Mouse (Mus musculus) CH12.LX (cell line): ENCODE data around the gene Gga1. TPM values are rescaled to one million over a fixed set of nuclear protein-coding genes. Genes with fewer than 3 reads are reported as not detected.

Experiments
- DNase-seq: peaks from one replicate; pipeline ENCODE4 v3.0.0-alpha.2; 2013; ENCODE audit errors: extremely low read depth
- H3K27ac ChIP-seq: 2 replicates; pipeline ENCODE4 v1.5.1; 2012; ENCODE audit warnings: low read depth, mild to moderate bottlenecking, control low read depth, moderate library complexity; ENCODE audit not compliant: insufficient read depth
- H3K27me3 ChIP-seq: replicated peaks from 2 replicates; pipeline ENCODE3; 2012; ENCODE audit warnings: inconsistent platforms
- H3K36me3 ChIP-seq, 2 experiments: replicated peaks in 1 of 2; 2 replicates each; pipeline versions ENCODE3 to v1.6.1; 2012; ENCODE audit warnings: inconsistent platforms in 1 of 2, low read length in 1 of 2, mild to moderate bottlenecking in 1 of 2, mixed read lengths in 1 of 2, moderate library complexity in 1 of 2; ENCODE audit not compliant: control insufficient read depth in 1 of 2, insufficient read depth in 1 of 2
- H3K4me1 ChIP-seq, 2 experiments: 2 replicates each; pipeline ENCODE4 v1.6.1; 2012; ENCODE audit warnings: inconsistent platforms in 1 of 2, moderate library complexity in 1 of 2; ENCODE audit not compliant: insufficient read depth in 2 of 2, control insufficient read depth in 1 of 2
- H3K4me2 ChIP-seq: 2 replicates; pipeline ENCODE4 v1.6.1; 2012; ENCODE audit warnings: low read depth, mild to moderate bottlenecking, control low read depth; ENCODE audit not compliant: poor library complexity, insufficient read depth, severe bottlenecking
- H3K4me3 ChIP-seq, 3 experiments: fragments of 150-350 bp in 1 of 3; sonication (generic) in 1 of 3; replicated peaks in 1 of 3; 2 replicates each; pipeline versions ENCODE3 to v1.5.1; 2011 to 2012; ENCODE audit warnings: low read depth in 2 of 3, low read length in 2 of 3, mild to moderate bottlenecking in 2 of 3, moderate library complexity in 2 of 3, control low read depth in 1 of 3, improper control_type of control experiment in 1 of 3, inconsistent platforms in 1 of 3, mixed read lengths in 1 of 3; ENCODE audit not compliant: poor library complexity in 1 of 3
- H3K79me2 ChIP-seq: replicated peaks from 2 replicates; pipeline ENCODE4 v1.6.1; 2012; ENCODE audit warnings: mild to moderate bottlenecking, moderate library complexity; ENCODE audit not compliant: control insufficient read depth, poor library complexity, insufficient read depth, severe bottlenecking; ENCODE audit errors: extremely low read depth
- H3K9ac ChIP-seq: 2 replicates; pipeline ENCODE4 v1.6.1; 2012; ENCODE audit warnings: low read depth, mild to moderate bottlenecking, control low read depth, moderate library complexity; ENCODE audit not compliant: insufficient read depth
- H3K9me3 ChIP-seq: replicated peaks from 2 replicates; pipeline ENCODE3; 2012; ENCODE audit warnings: low read length, inconsistent platforms, mixed read lengths
- BHLHE40 ChIP-seq: IDR thresholded peaks from 2 replicates; pipeline ENCODE4 v1.6.1; 2011; ENCODE audit warnings: mild to moderate bottlenecking, low read depth, low read length, improper control_type of control experiment
- CHD1 ChIP-seq: IDR thresholded peaks from 2 replicates; pipeline ENCODE4 v1.6.1; 2012; ENCODE audit warnings: low read depth, low read length, improper control_type of control experiment, inconsistent platforms
- CTCF ChIP-seq, 2 experiments: IDR thresholded peaks in 1 of 2; conservative IDR thresholded peaks in 1 of 2; 2 replicates each; pipeline ENCODE4 v1.5.1; 2011 to 2012; ENCODE audit warnings: low read depth in 2 of 2, low read length in 2 of 2, improper control_type of control experiment in 1 of 2, inconsistent platforms in 1 of 2, mild to moderate bottlenecking in 1 of 2, moderate library complexity in 1 of 2
- ELF1 ChIP-seq: IDR thresholded peaks from 2 replicates; pipeline ENCODE4 v1.6.1; 2014; ENCODE audit warnings: low read depth, mild to moderate bottlenecking, inconsistent platforms, low read length, improper control_type of control experiment
- EP300 ChIP-seq: IDR thresholded peaks from 2 replicates; pipeline ENCODE4 v1.6.1; 2011; ENCODE audit warnings: low read length, improper control_type of control experiment
- ETS1 ChIP-seq: conservative IDR thresholded peaks from 2 replicates; pipeline ENCODE4 v1.6.1; 2012; ENCODE audit warnings: low read depth, mild to moderate bottlenecking, inconsistent platforms, low read length, improper control_type of control experiment, moderate library complexity
- GABPA ChIP-seq: IDR thresholded peaks from 2 replicates; pipeline ENCODE4 v1.6.1; 2012; ENCODE audit warnings: low read depth, low read length, improper control_type of control experiment, inconsistent platforms; ENCODE audit not compliant: insufficient replicate concordance
- HCFC1 ChIP-seq: IDR thresholded peaks from 2 replicates; pipeline ENCODE4 v1.6.1; 2012; ENCODE audit warnings: low read depth, mild to moderate bottlenecking, inconsistent platforms, low read length, improper control_type of control experiment
- IRF4 ChIP-seq: IDR thresholded peaks from 2 replicates; pipeline ENCODE4 v1.6.1; 2014; ENCODE audit warnings: low read depth, mild to moderate bottlenecking, inconsistent platforms, low read length, improper control_type of control experiment
- JUN ChIP-seq: IDR thresholded peaks from 2 replicates; pipeline ENCODE4 v1.6.1; 2011; ENCODE audit warnings: low read depth, mild to moderate bottlenecking, low read length, improper control_type of control experiment, moderate library complexity; ENCODE audit not compliant: insufficient read depth
- MAFK ChIP-seq: IDR thresholded peaks from 2 replicates; pipeline ENCODE4 v1.6.1; 2011; ENCODE audit warnings: low read length, improper control_type of control experiment; ENCODE audit not compliant: insufficient replicate concordance
- MAX ChIP-seq: IDR thresholded peaks from 2 replicates; pipeline ENCODE4 v1.6.1; 2011; ENCODE audit warnings: low read length, improper control_type of control experiment
- MAZ ChIP-seq: IDR thresholded peaks from 2 replicates; pipeline ENCODE4 v1.6.1; 2012; ENCODE audit warnings: low read depth, mild to moderate bottlenecking, inconsistent platforms, low read length, improper control_type of control experiment, moderate library complexity
- MEF2A ChIP-seq: IDR thresholded peaks from 2 replicates; pipeline ENCODE4 v1.6.1; 2014; ENCODE audit warnings: low read depth, mild to moderate bottlenecking, inconsistent platforms, low read length, improper control_type of control experiment, borderline replicate concordance
- MXI1 ChIP-seq: IDR thresholded peaks from 2 replicates; pipeline ENCODE4 v1.6.1; 2011; ENCODE audit warnings: mild to moderate bottlenecking, low read depth, low read length, improper control_type of control experiment
- NELFE ChIP-seq: IDR thresholded peaks from 2 replicates; pipeline ENCODE4 v1.6.1; 2011; ENCODE audit warnings: low read depth, low read length, improper control_type of control experiment
- PAX5 ChIP-seq: IDR thresholded peaks from 2 replicates; pipeline ENCODE4 v1.6.1; 2012; ENCODE audit warnings: low read length, inconsistent platforms, mixed read lengths
- POLR2A ChIP-seq: IDR thresholded peaks from 2 replicates; pipeline ENCODE4 v1.6.1; 2011; ENCODE audit warnings: low read depth, mild to moderate bottlenecking, improper control_type of control experiment, low read length
- RAD21 ChIP-seq: IDR thresholded peaks from 2 replicates; pipeline ENCODE4 v1.6.1; 2011; ENCODE audit warnings: low read depth, mild to moderate bottlenecking, low read length, improper control_type of control experiment, moderate library complexity
- RCOR1 ChIP-seq: conservative IDR thresholded peaks from 2 replicates; pipeline ENCODE4 v1.6.1; 2012; ENCODE audit warnings: low read depth, mild to moderate bottlenecking, inconsistent platforms, low read length, improper control_type of control experiment
- SIN3A ChIP-seq: IDR thresholded peaks from 2 replicates; pipeline ENCODE4 v1.6.1; 2012; ENCODE audit warnings: low read length, improper control_type of control experiment, inconsistent platforms
- TBP ChIP-seq: conservative IDR thresholded peaks from 2 replicates; pipeline ENCODE4 v1.6.1; 2011; ENCODE audit warnings: low read depth, low read length, improper control_type of control experiment
- TCF12 ChIP-seq: IDR thresholded peaks from 2 replicates; pipeline ENCODE4 v1.6.1; 2014; ENCODE audit warnings: low read depth, mild to moderate bottlenecking, inconsistent platforms, low read length, improper control_type of control experiment
- UBTF ChIP-seq: IDR thresholded peaks from 2 replicates; pipeline ENCODE4 v1.6.1; 2012; ENCODE audit warnings: low read depth, mild to moderate bottlenecking, inconsistent platforms, low read length, improper control_type of control experiment, moderate library complexity
- USF1 ChIP-seq: IDR thresholded peaks from 2 replicates; pipeline ENCODE4 v1.6.1; 2014; ENCODE audit warnings: low read depth, mild to moderate bottlenecking, inconsistent platforms, low read length, improper control_type of control experiment
- USF2 ChIP-seq: conservative IDR thresholded peaks from 2 replicates; pipeline ENCODE4 v1.6.1; 2011; ENCODE audit warnings: low read depth, low read length, improper control_type of control experiment
- ZC3H11A ChIP-seq: IDR thresholded peaks from 2 replicates; pipeline ENCODE4 v1.6.1; 2012; ENCODE audit warnings: low read depth, mild to moderate bottlenecking, inconsistent platforms, low read length, improper control_type of control experiment
- ZMIZ1 ChIP-seq: IDR thresholded peaks from 2 replicates; pipeline ENCODE4 v1.6.1; 2012; ENCODE audit warnings: low read depth, mild to moderate bottlenecking, inconsistent platforms, low read length, improper control_type of control experiment
- ZNF384 ChIP-seq: IDR thresholded peaks from 2 replicates; pipeline ENCODE4 v1.6.1; 2012; ENCODE audit warnings: low read depth, low read length, improper control_type of control experiment, inconsistent platforms
- dilution Hi-C: fragments of 300-500 bp; cut with MboI; formaldehyde crosslinking; loops from 2 replicates; pipeline ENCODE4 v1.14.3; 2020; ENCODE audit warnings: low sequenced_read_pairs; ENCODE audit not compliant: extremely low pct_unique_long_range_greater_than_20kb, extremely low pct_ligation_motif_present
- in situ Hi-C: fragments of 300-500 bp; cut with MboI; formaldehyde crosslinking; loops from 3 replicates; pipeline ENCODE4 v1.14.3; 2019; ENCODE audit warnings: low sequenced_read_pairs, low pct_ligation_motif_present, low pct_unique_long_range_greater_than_20kb, mixed read lengths
- polyA plus RNA-seq: library from polyadenylated mRNA; unstranded; fragments of >175 nt; gene quantifications from 2 replicates; pipeline ENCODE4 v1.2.1, GENCODE M21; 2012; ENCODE audit warnings: low read depth; ENCODE audit not compliant: insufficient read length
- total RNA-seq, 2 experiments: library from RNA; depleted of rRNA; stranded (reverse); fragments of 300-350 nt in 1 of 2; fragments of >200 nt in 1 of 2; gene quantifications; 2 replicates each; pipeline ENCODE4 v1.2.3; 2012 to 2014

Gga1 gene
- total and polyA plus RNA-seq, 3 experiments = 5.7 to 24.5 (median 13.7) TPM

DNA sequence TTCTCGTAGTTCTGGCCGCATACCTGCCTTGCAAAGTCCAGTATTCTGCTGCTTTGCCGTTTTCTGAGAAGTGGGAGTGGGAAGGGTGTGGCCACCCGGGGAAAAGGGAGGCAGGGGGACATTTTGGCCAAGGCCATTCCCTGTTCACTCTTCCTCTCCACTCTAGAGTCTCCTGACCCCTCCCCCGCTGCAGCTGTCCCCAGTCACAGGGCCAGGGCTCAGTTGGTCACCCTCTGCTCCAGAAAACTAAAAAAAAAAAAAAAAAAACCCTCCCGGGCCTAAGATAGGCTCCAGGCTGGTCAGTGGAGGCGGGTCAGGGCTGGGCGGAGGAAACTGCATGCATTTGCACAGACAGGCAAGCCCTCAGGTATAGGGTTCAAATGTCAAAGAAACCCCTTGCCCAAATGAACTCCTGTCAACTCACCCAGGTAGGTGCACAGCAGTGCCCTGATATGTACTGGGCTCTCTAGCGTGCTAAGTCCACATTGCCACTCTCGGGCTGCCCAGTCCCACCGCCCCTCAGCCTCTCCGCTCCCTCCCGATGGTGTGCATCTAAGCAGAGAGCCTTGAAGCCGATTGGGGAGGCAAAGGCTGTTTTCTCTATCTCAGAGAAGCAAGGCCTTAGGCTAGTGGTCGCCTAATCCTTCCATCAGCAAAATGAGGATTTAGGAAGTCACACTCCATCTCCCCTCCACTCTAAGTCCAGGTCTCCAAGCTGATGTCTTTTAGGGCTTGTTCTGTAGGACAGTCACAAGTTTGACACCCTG lies 50.2 kb downstream of the Gga1 start:
- peaks cover 12 to 25% of the 10 kb centered on the region in 2 experiments for H3K36me3 ChIP-seq
- peaks cover 4% of the 10 kb centered on the region; the same call in 1 of the 2 replicates for H3K79me2 ChIP-seq
- H3K27me3 ChIP-seq = no peaks in the 10 kb centered on the region
- dilution Hi-C loops = no loop called here
- peak overlapping the region; percentile 70 for H3K9ac ChIP-seq
- peak overlapping the region; percentile 95 for H3K4me2 ChIP-seq
- peak overlapping the region; percentile 91 for H3K27ac ChIP-seq
- DNase-seq = no peak
- peaks cover 29 to 58% of the 10 kb centered on the region in 2 experiments for H3K4me1 ChIP-seq
- TF ChIP-seq SIN3A (0 out of 2 replicates have a peak, but pooled peaks have one; percentile 5), ETS1 (no peak), ZNF384 (peak; percentile 85)
- TF ChIP-seq, all 38 proteins: peak for 2
- no peaks in the 10 kb centered on the region for H3K9me3 ChIP-seq
- peak overlapping the region; percentile 61 to 84 (median 74) for H3K4me3 ChIP-seq
- in situ Hi-C loops = no loop called here

DNA sequence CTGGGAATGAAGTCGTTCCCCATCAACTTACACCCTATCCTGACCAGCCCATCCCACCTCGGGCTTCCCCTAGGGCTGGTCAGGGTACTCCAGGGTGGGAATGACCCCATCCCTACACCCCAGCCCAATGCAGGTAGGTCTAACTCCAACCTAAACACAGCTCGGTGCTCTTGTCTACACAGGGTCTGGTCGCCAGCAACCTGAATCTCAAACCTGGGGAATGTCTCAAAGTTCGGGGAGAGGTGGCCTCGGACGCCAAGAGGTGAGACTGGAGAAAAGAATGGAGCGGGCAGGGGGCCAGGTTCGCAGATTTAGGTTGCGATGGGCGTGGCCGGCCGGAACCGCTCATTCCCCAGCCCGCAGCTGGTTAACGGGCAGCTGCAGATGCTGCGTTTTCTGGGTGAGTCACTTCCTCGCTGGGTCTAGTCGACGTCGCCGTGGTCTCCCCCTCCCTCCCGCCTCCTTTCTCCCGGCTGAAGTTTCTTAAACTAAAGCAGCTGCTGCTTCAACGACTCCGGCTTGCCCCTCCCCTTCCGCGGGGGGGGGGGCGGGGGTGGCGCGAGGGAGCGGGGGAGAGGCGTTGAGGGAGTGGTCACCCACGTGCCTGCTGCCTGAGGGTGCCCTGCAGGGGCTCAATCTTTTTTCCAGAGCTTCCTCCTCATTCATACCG lies 50.9 kb downstream of the Gga1 start:
- peaks cover 4% of the 10 kb centered on the region; the same call in 1 of the 2 replicates for H3K79me2 ChIP-seq
- in situ Hi-C loops = no loop called here
- H3K9ac ChIP-seq = peak overlapping the region; percentile 70
- H3K4me1 ChIP-seq = peaks cover 23 to 55% of the 10 kb centered on the region in 2 experiments
- no peaks in the 10 kb centered on the region for H3K9me3 ChIP-seq
- peaks cover 12 to 25% of the 10 kb centered on the region in 2 experiments for H3K36me3 ChIP-seq
- peak overlapping the region; percentile 91 for H3K27ac ChIP-seq
- dilution Hi-C loops = no loop called here
- no peaks in the 10 kb centered on the region for H3K27me3 ChIP-seq
- DNase-seq = peak; percentile 94
- H3K4me2 ChIP-seq = peak overlapping the region; percentile 95
- H3K4me3 ChIP-seq = peak overlapping the region; percentile 61 to 84 (median 74)
- TF ChIP-seq MXI1 (peak; percentile 83), MEF2A (peak; percentile 73), CHD1 (0 out of 2 replicates have a peak, but pooled peaks have one; percentile 44), BHLHE40 (peak; percentile 71), ETS1 (peak; percentile 93), TCF12 (peak; percentile 92), JUN (peak; percentile 23; the same call in 1 of the 2 replicates), MAFK (0 out of 2 replicates have a peak, but pooled peaks have one; percentile 47), UBTF (no peak; the same call in 1 of the 2 replicates), USF1 (no peak), ZMIZ1 (peak; percentile 73), NELFE (peak; percentile 32; the same call in 1 of the 2 replicates), PAX5 (no peak), ZC3H11A (no peak), CTCF (conservative IDR thresholded peaks at IDR 0.05 in 1 of 2, IDR thresholded peaks at IDR 0.05 in 1 of 2; ENCODE audit: low read depth in 2 of 2, low read length in 2 of 2) (no peak), IRF4 (peak; percentile 78; the same call in 1 of the 2 replicates), MAX (peak; percentile 65; the same call in 1 of the 2 replicates), POLR2A (peak; percentile 56), SIN3A (peak; percentile 94), TBP (no peak), MAZ (peak; percentile 86), RCOR1 (no peak), USF2 (no peak), GABPA (no peak), HCFC1 (peak; percentile 51), ELF1 (peak; percentile 73), EP300 (peak; percentile 59; the same call in 1 of the 2 replicates), RAD21 (no peak)
